Mouse (Mus musculus): ENCODE measurements around the gene A630095N17Rik. TPM values are rescaled to one million over a fixed set of nuclear protein-coding genes. Genes with fewer than 3 reads are reported as not detected.

Gene A630095N17Rik
- polyA plus RNA-seq, 1 experiment from 2014 or later = not detected

GRCm38 (mm10) chr1:75191622-75192402 is 40.1 kb downstream of the A630095N17Rik start, which contains the start of the genes Ankzf1 and Atg9a:
Gene Ankzf1, plus strand, starts transcription at chr1:75192151.
Gene Atg9a, minus strand, starts transcription at chr1:75192196.
- DNase-seq (ENCODE audit: low spot score) = peak; percentile 95
- Histone ChIP-seq H3K27ac (replicated peaks) (peak within 1 kb of the TSS; percentile 89), H3K36me3 (peaks cover 35% of the 10 kb centered on the region), H3K9me3 (replicated peaks) (no peaks in the 10 kb centered on the region), H3K27me3 (ENCODE audit: low read depth, poor library complexity, severe bottlenecking) (no peaks in the 10 kb centered on the region), H3K4me1 (peaks cover 28% of the 10 kb centered on the region), H3K4me3 (peak within 1 kb of the TSS; percentile 86)
- under 1% methylated on average over 56 of the region's 56 CpGs for WGBS

GRCm38 (mm10) chr1:75191258-75191621 is 40.7 kb downstream of the A630095N17Rik start:
- H3K36me3 ChIP-seq = peaks cover 35% of the 10 kb centered on the region
- no peaks in the 10 kb centered on the region for H3K27me3 ChIP-seq (ENCODE audit: low read depth, poor library complexity, severe bottlenecking)
- WGBS = 47% methylated on average over 5 of the region's 5 CpGs
- H3K4me1 ChIP-seq = peaks cover 28% of the 10 kb centered on the region
- H3K9me3 ChIP-seq (replicated peaks) = no peaks in the 10 kb centered on the region
- H3K4me3 ChIP-seq = peak overlapping the region; percentile 86
- H3K27ac ChIP-seq (replicated peaks) = peak overlapping the region; percentile 89
- DNase-seq (ENCODE audit: low spot score) = no peak

- Histone ChIP-seq H3K36me3 (peaks cover 35% of the 10 kb centered on the region), H3K4me3 (peak overlapping the region; percentile 86; the same call in 1 of the 2 replicates), H3K27me3 (ENCODE audit: low read depth, poor library complexity, severe bottlenecking) (no peaks in the 10 kb centered on the region), H3K4me1 (peaks cover 28% of the 10 kb centered on the region), H3K9me3 (replicated peaks) (no peaks in the 10 kb centered on the region), H3K27ac (replicated peaks) (no peak overlapping the region)
- WGBS = 63% methylated on average over 2 of the region's 2 CpGs
- DNase-seq (ENCODE audit: low spot score) = no peak
These were observed 41.3 kb downstream of the A630095N17Rik start for GRCm38 (mm10) chr1:75190577-75190976.

- WGBS = 88% methylated on average over 2 of the region's 2 CpGs
- Histone ChIP-seq H3K4me1 (peaks cover 22% of the 10 kb centered on the region), H3K27ac (replicated peaks) (no peak overlapping the region), H3K27me3 (ENCODE audit: low read depth, poor library complexity, severe bottlenecking) (no peaks in the 10 kb centered on the region), H3K36me3 (peaks cover 42% of the 10 kb centered on the region), H3K9me3 (replicated peaks) (no peaks in the 10 kb centered on the region), H3K4me3 (no peak overlapping the region)
- no peak for DNase-seq (ENCODE audit: low spot score)
These were observed 43.9 kb downstream of the A630095N17Rik start for GRCm38 (mm10) chr1:75187914-75188483.

DNA sequence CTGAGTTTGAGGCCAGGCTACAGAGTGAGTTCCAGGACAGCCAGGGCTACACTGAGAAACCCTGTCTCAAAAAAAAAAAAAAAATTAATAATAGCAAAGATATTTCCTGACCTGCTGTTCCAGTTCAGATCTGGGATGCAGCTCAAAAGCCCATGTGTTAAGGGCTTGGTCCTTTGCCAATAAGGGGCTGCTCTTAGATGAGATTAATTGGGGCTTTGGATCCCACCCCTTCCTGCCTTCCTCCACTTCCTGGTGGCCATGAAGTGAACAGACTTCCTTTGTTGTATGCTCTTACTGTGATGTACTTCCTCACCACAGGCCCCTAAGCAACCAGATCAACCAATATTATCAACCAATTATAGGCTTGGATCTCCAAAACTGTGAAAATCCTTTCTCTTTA is 44.8 kb downstream of the A630095N17Rik start:
- Histone ChIP-seq H3K27ac (replicated peaks) (no peak overlapping the region), H3K36me3 (peaks cover 51% of the 10 kb centered on the region), H3K27me3 (ENCODE audit: low read depth, poor library complexity, severe bottlenecking) (no peaks in the 10 kb centered on the region), H3K4me1 (peaks cover 14% of the 10 kb centered on the region), H3K9me3 (replicated peaks) (no peaks in the 10 kb centered on the region), H3K4me3 (no peak overlapping the region)
- DNase-seq (ENCODE audit: low spot score) = no peak

GRCm38 (mm10) chr1:75185495-75185894 is 46.4 kb downstream of the A630095N17Rik start:
- WGBS = 93% methylated on average over 11 of the region's 11 CpGs
- peaks cover 60% of the 10 kb centered on the region for H3K36me3 ChIP-seq
- H3K27me3 ChIP-seq (ENCODE audit: low read depth, poor library complexity, severe bottlenecking) = no peaks in the 10 kb centered on the region
- no peak for DNase-seq (ENCODE audit: low spot score)
- no peak overlapping the region for H3K4me3 ChIP-seq
- H3K27ac ChIP-seq (replicated peaks) = no peak overlapping the region
- no peaks in the 10 kb centered on the region for H3K9me3 ChIP-seq (replicated peaks)
- peaks cover 8% of the 10 kb centered on the region for H3K4me1 ChIP-seq

DNA sequence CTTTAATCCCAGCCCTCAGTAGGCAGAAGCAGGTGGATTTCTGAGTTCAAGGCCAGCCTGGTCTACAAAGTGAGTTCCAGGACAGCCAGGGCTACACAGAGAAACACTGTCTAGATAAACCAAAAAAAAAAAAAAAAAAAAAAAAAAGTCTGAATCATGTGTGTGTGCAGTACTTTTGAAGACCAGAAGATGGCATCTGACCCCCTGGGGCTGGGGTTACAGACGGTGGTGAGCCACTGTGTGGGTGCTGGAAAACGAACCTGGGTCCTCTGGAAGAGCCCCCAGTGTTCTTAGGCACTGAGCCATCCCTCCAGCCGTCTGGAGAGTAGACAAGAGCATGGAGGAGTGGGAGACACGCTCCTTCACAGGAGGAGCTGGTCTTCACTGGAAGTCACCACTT is 49.7 kb downstream of the A630095N17Rik start:
- Histone ChIP-seq H3K27me3 (ENCODE audit: low read depth, poor library complexity, severe bottlenecking) (no peaks in the 10 kb centered on the region), H3K9me3 (replicated peaks) (no peaks in the 10 kb centered on the region), H3K4me3 (no peak overlapping the region), H3K36me3 (peaks cover 60% of the 10 kb centered on the region), H3K4me1 (peaks cover 28% of the 10 kb centered on the region), H3K27ac (replicated peaks) (no peak overlapping the region)
- WGBS = 81% methylated on average over 4 of the region's 4 CpGs
- DNase-seq (ENCODE audit: low spot score) = no peak

DNA sequence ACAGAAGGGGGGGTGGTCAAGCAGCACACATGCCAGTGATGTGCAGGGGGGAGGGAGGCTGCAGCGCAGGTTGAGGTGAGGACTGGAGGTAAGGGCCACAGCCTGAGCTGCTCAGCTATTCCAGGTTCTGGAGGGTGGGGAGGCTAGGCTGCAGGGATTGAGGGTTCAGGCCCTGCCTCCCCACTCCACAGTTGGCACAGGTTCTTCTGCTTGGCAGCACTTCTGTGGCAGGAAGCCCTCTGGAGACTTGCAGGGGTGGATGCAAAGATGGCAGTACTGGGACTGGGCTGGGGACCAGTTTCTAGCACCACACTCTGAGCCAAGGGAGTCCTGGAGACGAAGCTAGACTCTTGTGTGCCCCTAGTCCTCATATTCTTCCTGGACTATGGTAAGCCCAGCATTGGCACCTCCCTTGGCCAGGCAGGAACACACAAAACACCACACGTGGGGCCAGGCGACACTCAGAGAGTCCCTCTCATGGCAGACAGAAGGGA is 50.5 kb downstream of the A630095N17Rik start:
- Histone ChIP-seq H3K4me3 (no peak overlapping the region), H3K9me3 (replicated peaks) (no peaks in the 10 kb centered on the region), H3K27ac (replicated peaks) (no peak overlapping the region), H3K36me3 (peaks cover 61% of the 10 kb centered on the region), H3K27me3 (ENCODE audit: low read depth, poor library complexity, severe bottlenecking) (no peaks in the 10 kb centered on the region), H3K4me1 (peaks cover 28% of the 10 kb centered on the region)
- 82% methylated on average over 4 of the region's 4 CpGs for WGBS
- no peak for DNase-seq (ENCODE audit: low spot score)

DNA sequence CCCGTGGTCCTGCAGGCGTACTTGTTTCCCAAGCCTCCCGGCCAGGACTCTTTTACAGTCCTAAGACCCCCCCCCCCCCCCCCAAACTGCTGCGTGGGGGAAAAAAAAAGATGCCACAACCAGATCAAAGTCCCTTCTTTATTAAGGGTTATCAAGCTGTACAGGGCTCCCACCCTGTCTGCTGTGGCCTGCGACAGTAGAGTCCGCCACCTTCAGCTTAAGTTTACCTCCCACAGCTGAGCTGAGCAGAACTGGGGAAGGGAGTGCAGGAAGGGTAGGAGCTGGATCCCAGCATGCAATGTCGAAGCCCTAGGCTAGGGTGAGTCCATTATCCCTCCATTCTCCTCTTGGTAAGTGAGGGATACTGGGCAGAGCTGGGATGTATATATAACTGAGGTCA is 51.2 kb downstream of the A630095N17Rik start:
- peaks cover 61% of the 10 kb centered on the region for H3K36me3 ChIP-seq
- 32% methylated on average over 7 of the region's 7 CpGs for WGBS
- no peaks in the 10 kb centered on the region for H3K9me3 ChIP-seq (replicated peaks)
- DNase-seq (ENCODE audit: low spot score) = no peak
- peaks cover 28% of the 10 kb centered on the region for H3K4me1 ChIP-seq
- H3K27me3 ChIP-seq (ENCODE audit: low read depth, poor library complexity, severe bottlenecking) = no peaks in the 10 kb centered on the region
- peak overlapping the region; percentile 64 for H3K4me3 ChIP-seq
- peak overlapping the region; percentile 89 for H3K27ac ChIP-seq (replicated peaks)

DNA sequence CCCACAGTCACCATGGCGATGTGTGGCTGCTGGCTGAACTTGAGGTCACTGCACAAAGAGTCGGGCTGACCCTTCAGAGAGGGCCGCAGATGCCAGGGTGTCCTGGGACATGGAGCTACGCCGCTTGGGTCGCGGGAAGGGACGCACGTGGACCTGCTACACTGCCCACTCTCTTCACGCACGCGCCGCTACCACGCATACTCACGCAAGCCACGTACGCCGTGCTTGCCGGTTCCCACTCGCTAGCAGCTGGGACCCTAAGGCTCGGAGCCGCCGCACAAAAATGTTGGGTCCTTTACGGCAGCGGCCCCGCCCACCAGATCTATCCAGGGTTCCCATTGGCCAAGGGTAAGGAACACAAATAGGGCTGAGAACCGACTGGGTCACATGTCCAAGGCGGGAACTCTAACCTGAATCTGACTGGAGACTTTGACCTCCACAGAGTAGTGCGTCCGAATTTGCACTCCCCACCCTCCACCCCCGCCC is 51.8 kb downstream of the A630095N17Rik start, which contains the start of gene Abcb6:
TSS of gene Abcb6 (minus strand) at position 288 of the 486 bp plus-strand sequence.
- Histone ChIP-seq H3K36me3 (peaks cover 61% of the 10 kb centered on the region), H3K27me3 (ENCODE audit: low read depth, poor library complexity, severe bottlenecking) (no peaks in the 10 kb centered on the region), H3K27ac (replicated peaks) (peak within 1 kb of the TSS; percentile 89), H3K9me3 (replicated peaks) (no peaks in the 10 kb centered on the region), H3K4me1 (peaks cover 28% of the 10 kb centered on the region), H3K4me3 (peak within 1 kb of the TSS; percentile 64)
- peak; percentile 95 for DNase-seq (ENCODE audit: low spot score)
- under 1% methylated on average over 31 of the region's 31 CpGs for WGBS

GRCm38 (mm10) chr1:75179334-75180104 is 52.4 kb downstream of the A630095N17Rik start:
- Histone ChIP-seq H3K27ac (replicated peaks) (peak overlapping the region; percentile 89), H3K36me3 (peaks cover 61% of the 10 kb centered on the region)

More at GRCm38 (mm10) chr1:75179334-75180104, 52.4 kb downstream of the A630095N17Rik start:
- Histone ChIP-seq H3K9me3 (replicated peaks) (no peaks in the 10 kb centered on the region), H3K4me1 (peaks cover 28% of the 10 kb centered on the region), H3K27me3 (ENCODE audit: low read depth, poor library complexity, severe bottlenecking) (no peaks in the 10 kb centered on the region), H3K4me3 (peak overlapping the region; percentile 64)
- DNase-seq (ENCODE audit: low spot score) = no peak
- 12% methylated on average over 23 of the region's 23 CpGs for WGBS
